Mouse (Mus musculus) lung, postnatal 0 days (tissue): ENCODE results near the gene Tmigd3.
A peak's percentile ranks its signal among the peaks of the same experiment; 100 is the strongest.

Source experiments
- CTCF ChIP-seq: IDR thresholded peaks from 2 replicates; pipeline ENCODE4 v1.5.1; 2016; ENCODE audit warnings: antibody characterized with exemption, mild to moderate bottlenecking
- EP300 ChIP-seq: IDR thresholded peaks from 2 replicates; pipeline ENCODE4 v1.6.1; 2016; ENCODE audit warnings: antibody characterized with exemption, mild to moderate bottlenecking, control low read depth

DNA sequence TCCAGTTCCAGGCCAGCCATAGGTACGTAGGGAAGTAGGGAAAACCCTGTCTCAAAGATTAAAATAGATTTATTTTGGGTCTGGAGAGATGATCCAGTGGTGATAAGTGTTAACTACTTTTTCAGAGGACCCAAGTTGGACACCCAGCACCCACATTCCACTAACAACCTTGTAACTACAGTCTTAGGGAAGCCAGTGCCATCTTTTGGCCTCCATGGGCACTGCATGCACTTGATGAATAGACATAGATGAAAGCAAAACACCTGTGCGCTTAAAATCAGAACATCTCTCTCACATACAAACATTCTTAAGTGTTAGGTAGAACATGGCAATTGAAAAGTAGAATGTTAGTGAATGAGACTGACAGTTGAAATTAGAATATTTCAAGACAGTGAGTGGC is 90.0 kb downstream of the Tmigd3 start:
- TF ChIP-seq CTCF (peak; percentile 56), EP300 (no peak)
